Mouse (Mus musculus) left cerebral cortex, adult 11 months (tissue): ENCODE data around the gene Gm12166.
"Not testable (repeated sequence)": the region's sequence is repeated elsewhere in the genome, so short reads cannot be mapped to it uniquely, and the experiment has no call there.

Experiments
- DNase-seq: peaks from one replicate; pipeline ENCODE4 v3.0.0; 2022; ENCODE audit warnings: low spot score

Gene Gm12166

GRCm38 (mm10) chr11:46052105-46052659 lies at the start of gene Gm12166:
Gene Gm12166, minus strand, starts transcription at chr11:46052321.
- not testable (repeated sequence) for DNase-seq

DNA sequence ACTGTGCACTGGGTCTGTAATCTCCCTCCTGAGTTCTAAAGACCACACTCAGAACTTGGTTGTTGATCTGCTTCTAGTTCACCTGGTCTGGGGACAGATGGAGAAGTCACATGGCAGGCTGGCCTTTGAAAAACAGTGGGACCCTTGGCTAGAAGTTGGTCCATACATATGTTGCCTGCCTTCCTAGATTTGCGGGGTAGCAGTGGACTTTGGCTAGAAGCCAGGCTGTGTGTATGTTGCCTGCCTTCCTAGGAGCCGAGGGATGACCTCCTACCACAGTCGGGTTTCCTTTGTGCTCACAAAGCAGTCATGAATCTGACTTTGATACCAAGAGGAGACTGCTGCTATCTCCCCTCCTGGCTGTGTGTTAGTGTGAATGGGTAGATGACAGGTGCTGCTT lies 44.9 kb upstream of the Gm12166 start:
- no peak for DNase-seq

- no peak for DNase-seq
Observed at GRCm38 (mm10) chr11:46096265-46096649, 44.1 kb upstream of the Gm12166 start.

DNA sequence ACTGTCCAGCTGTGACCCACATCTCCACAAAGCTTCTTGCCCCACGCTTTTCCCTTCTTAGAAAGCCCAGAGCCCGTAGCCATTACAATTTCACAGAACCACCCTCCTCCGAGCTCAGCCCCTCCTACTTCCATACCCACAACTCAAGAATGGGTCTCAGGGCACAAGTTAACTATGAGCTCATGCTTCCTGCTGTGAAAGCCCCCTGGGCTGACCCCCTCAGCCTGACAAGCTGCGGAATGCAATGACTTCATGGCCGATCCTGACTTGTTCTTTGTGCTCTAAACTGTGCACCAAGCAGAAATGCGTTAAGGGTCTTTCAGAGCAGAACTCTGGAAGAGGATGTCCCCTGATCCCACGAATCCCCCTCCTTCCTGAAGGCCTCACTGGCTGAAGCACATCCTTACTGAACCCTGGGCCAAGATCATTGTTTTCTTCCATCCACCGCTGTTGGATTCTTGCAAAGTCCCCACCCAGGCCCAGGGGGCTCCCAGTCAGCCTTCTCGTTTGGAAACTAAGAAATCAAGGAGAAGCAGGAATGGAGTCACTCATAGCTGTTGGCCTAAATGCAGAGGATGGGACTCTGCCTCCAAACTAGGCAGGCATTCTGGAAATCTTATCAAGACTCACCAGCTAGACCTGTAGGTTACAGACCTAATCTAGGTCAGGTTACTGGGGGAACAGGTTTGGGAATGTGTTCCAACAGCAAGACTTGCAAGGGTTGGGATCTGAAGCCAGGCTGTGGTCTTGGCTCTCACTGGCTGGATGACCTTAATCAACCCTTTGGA lies 43.5 kb upstream of the Gm12166 start:
- no peak for DNase-seq

GRCm38 (mm10) chr11:46092121-46092520 lies 40.0 kb upstream of the Gm12166 start:
- DNase-seq, result no peak

DNA sequence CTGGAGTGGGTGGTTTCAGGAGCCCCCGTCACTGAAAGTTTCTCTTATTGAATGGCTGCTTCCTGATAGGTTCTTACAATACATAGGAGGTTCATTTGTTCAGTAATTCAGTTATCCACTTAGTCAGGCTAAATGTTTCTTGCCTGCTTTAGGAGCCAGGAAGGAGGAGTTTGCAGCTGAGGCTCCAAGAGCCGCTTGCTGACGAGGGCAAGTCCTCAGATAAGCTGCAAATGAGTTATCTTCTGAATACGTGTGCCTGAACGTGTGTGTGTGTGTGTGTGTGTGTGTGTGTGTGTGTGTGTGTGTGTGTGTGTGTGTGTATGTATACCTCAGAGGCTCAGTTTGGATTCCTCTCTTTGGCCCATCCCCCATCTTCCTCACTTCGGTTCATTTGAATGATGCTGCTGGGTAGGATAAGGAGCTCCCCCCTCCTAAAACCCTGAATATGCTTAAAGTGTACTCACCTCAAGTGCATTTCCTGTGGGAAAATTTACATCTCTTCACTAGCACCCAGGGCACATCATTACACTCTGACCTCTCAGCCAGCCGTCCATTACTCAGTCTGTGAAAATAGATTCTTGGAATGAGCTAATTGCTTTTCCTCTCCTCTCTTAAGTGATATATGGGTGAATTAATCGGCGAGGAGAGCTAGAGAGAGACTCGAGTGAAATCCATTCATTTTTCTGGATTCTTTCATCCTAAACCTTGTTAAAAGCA lies 39.0 kb upstream of the Gm12166 start:
- no peak for DNase-seq

- DNase-seq, result no peak
Observed at GRCm38 (mm10) chr11:46090036-46090725, 38.1 kb upstream of the Gm12166 start.

GRCm38 (mm10) chr11:46089081-46089713 lies 37.1 kb upstream of the Gm12166 start:
- DNase-seq, result no peak

- no peak for DNase-seq
Observed at GRCm38 (mm10) chr11:46086446-46086845, 34.3 kb upstream of the Gm12166 start.

- DNase-seq, result no peak
Observed at GRCm38 (mm10) chr11:46085398-46086163, 33.5 kb upstream of the Gm12166 start.

GRCm38 (mm10) chr11:46084568-46084967 lies 32.4 kb upstream of the Gm12166 start:
- DNase-seq, result no peak

- DNase-seq, result no peak
Observed at GRCm38 (mm10) chr11:46083835-46084444, 31.8 kb upstream of the Gm12166 start.

GRCm38 (mm10) chr11:46083405-46083804 lies 31.3 kb upstream of the Gm12166 start:
- no peak for DNase-seq

DNA sequence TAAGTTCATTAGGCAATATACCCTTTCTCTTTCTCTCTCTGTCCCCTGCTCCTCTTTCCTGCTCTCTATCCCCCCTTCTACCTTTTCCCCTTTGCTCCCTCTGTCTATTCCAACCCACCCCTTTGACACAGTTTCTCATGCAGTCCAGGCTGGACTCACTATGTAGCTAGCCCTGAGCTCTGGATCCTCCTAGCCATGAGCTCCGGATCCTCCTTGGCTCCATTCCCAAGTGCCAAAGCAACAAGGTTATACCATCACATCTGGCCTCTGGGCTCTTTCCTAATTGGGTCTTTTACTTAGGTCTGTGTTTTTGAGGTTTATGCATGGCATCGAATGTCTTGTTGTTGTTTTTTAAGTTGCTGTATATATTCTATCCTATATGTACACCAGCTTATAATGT lies 29.0 kb upstream of the Gm12166 start:
- no peak for DNase-seq

DNA sequence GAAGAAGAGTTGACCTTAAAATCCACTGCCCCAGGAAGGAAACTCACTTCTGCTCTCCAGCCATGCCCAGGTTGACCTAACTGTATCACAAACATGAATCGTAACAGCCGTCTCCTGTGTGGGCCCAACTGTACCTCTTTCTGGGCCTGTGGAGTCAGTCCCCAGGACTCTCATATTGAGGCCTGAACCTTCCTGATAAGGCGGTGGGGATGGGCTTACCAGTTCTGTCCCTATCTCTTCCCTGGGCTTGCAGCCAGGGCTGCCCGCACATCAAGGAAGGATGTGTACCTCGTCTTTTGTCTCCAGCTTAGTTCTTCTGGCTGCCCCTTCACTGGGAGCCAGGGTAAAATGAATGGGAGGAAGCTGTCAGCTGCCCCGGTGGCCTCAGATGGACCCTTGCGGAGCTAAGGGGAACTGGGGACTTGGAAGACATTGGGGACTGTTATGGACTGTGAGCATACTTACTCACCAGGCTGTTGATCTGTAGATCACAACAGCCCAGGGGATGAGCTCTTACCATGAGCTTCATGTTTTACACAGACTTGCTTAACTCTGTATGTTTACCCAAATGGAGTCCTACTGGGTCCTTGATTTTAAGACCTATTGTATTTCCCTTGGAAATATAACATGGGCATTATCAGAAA lies 25.7 kb upstream of the Gm12166 start:
- no peak for DNase-seq

DNA sequence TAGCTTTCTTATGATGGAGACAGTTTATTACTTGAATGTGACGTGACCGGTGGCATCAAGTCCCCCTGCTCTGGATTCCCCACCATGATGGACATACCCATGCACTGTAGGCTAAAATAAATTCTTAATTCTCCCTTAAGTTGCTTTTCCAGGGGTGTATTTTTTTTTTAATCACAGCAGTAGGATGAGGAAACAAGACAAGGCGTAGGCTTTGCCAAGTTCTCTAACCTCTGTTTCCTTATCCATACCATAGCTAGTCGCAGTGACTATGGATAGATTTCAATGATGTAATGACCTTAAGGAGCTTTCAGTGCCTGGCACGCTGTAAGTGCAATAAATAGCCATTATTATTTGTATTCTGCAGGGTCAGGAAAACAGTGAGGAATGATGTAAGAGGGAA lies 25.2 kb upstream of the Gm12166 start:
- no peak for DNase-seq

GRCm38 (mm10) chr11:46076442-46077158 lies 24.5 kb upstream of the Gm12166 start:
- DNase-seq, result no peak

GRCm38 (mm10) chr11:46075507-46075906 lies 23.4 kb upstream of the Gm12166 start:
- no peak for DNase-seq

- no peak for DNase-seq
Observed at GRCm38 (mm10) chr11:46073850-46074688, 21.9 kb upstream of the Gm12166 start.
